Mouse (Mus musculus) spleen, adult 18-20 months (tissue): Measurements from ENCODE around the gene Abcb9.
"Not testable (repeated sequence)": the region's sequence is repeated elsewhere in the genome, so short reads cannot be mapped to it uniquely, and the experiment has no call there.

Experiments
- DNase-seq, 2 experiments: peaks; one replicate each; pipeline ENCODE4 v3.0.0; 2022; ENCODE audit warnings: mixed read lengths in 2 of 2

The Abcb9 gene

DNA sequence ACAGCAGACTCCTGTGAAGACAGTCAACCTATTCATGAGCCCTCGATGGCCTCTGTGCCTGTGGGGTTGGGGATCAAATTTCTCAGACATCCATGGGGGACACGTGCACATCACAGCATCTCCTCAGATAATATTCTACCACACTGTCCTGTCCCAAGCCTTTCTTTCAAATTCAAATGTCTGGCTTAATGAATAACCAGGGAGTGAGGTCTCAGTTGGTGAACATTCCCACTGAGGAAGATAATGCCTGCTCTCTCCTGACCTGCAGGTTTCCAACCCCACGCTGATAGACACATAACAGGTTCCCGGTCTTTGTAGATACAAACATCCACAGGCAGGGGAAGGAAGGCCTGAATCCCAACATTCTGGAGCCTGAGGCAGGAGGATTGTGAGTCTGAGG is 38.6 kb downstream of the Abcb9 start:
- DNase-seq: no peak

DNA sequence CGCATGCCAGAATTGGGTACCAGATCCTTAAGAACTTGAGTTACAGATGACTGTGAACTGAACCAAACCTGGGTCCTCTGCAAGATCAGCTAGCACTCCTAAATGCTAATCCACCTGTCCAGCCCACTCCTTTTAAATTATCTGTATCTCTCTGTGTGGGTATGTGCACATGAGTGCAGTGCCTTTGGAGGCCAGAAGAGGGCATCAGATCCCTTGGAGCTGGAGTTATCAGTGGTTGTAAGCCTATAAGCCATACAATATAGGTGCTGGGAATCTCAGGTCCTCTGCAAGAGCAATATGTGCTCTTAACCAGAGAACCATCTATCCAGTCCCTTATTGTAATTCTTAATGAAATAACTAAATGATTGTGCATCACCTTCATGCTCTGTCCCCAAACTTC is 39.4 kb downstream of the Abcb9 start:
- DNase-seq: no peak

DNA sequence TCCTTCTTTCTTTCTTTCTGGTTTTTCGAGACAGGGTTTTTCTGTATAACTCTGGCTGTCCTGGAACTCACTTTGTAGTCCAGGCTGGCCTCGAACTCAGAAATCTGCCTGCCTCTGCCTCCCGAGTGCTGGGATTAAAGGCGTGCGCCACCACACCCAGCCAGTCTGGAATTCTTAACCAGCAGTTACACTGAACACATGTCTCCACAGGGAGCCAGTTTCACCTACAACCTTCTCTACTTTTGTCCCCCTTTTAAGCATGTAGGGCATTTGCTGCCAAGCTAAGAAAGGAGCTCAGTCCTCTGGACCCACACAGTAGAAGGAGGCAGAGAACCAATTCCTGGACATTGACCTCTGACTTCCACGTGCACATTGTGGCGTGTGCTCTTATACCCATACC is 43.0 kb downstream of the Abcb9 start:
- DNase-seq: not testable (repeated sequence)

DNA sequence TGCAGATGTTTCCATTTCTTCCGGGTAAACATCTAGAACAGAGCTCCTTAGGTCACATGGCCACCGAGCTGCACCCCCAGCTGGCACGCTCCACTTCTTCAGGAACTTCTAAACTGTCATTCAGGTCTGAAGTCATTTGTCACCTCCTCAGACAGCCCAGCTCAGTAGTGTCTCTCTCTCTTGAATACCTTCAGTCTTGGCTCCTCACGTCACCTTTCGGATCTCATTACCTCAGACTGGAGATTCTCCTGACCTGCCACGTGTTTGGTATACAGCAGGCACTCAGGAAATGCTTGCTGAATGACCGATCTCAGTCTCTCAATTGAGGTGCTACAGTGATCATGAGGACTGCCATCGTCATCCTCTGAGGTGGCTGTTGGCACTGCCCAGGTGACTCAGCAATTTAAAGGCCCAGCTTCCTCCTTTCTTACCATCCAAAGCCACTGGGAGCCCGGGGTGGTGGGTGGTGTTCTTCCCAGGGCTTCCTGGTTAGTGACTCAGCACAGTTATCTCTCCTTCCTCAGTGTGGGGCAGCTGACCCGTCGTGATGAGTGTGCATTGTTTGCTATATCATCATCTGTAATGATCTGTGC is 43.6 kb downstream of the Abcb9 start:
- DNase-seq: no peak

DNA sequence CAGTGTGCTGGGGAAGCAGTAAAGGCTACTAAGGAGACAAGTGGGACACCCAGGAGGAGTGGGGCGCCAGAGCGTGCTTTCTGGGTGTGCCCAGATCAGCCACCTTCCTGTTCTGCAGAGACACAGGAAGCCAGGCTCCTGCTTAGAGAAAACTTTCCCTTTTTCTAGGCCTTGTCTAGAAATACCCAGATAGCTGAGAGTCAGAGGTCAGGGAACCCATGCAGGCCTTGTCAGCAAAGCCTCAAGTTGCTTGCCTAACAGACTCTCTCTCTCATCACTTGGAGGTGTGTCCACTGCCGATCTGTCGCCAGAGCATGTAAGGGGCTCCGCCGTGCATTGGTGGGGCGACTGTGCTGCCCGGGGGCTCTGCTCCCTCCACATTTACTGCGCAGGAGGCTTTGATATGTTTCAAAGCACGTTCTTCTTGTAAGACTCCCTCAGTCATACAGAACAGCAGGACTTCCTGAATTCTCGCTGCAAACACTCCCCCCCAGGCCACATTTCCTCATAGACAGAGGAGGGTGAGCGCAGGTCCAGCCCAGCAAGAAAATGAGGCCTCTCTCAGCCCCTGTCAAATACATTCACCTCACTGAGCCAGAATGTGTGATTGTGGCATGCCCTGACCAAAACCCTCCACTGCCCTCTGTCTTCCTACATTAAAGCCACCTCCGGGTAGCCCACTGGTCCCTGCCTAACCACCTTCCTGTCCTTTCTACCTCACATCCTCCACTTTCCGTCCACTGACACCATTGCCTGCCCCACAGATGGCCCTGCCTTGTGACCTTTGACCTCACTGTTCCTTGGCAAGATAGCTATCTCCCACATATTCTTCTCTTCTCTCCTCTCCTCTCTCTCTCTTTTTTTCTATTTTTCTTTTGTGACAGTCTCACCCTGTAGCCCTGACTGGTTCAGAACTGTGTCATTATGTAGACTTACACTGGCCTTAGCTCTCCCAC is 45.2 kb downstream of the Abcb9 start:
- DNase-seq: peak; percentile 48 to 58

DNA sequence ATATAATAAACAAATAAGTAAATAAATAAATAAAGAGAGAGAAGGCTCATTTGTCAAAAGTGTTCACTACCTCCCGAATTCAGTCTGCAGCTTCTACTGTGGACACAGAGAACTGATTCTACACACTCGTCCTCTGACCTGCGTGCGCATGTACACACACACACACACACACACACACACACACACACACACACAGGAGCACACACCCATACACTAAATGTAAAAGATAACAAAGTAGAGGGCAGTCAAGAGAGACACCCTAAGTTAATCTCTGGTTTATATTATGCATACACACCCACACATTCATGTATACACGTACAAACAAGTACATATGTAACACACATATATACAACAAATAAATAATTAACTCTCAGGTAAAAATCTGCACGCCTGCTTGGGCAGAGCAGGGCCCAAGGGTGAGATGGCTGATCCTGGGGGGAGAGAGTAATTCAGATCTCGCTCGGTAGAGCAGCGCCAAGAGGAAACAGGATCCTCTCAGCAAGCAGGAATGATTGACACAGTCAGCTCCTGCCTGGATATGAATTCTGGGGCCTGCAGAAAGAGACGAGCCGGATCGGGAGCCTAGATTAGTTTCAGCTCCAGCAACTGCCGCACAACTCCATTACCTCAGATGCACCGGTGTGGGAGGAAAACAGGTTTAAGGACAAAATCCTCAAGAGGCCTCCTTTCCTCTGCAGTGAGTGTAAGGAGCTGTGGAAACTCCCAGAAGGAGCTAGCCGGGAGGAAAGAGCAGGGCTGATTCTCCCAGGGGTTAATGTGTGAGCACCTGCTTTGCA is 46.2 kb downstream of the Abcb9 start:
- no peak for DNase-seq

DNA sequence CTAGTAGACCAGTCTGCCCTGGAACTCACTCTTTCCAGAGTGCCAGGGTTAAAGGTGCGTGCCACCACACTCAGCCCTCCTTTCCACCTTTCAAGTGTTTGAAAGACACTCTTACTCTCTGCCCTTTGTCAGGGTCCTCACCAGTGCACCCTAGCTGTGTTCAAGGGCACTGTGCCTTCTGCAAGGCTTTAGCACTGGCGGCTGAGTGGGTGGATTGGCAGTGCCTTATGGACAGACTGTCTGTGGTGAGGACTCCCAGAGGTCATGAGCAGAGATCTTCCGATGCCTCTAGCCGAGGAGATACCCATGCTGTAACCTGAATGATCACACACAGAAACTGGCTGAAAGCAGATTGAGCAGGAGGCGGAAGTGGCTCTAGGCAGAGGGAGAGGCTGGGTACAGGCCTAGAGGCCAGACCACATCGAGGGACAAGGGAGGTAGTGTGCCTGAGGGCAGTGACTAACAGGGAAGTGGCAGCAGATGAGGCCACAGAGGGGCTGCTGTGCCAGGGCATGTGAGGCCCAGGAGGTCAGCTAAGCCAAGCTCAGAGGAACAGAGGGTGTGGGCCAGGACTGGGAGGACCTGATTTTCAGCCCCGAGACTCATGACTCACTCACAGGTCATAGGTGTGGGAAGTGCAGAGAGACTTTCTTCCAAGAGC is 48.7 kb downstream of the Abcb9 start:
- no peak for DNase-seq

DNA sequence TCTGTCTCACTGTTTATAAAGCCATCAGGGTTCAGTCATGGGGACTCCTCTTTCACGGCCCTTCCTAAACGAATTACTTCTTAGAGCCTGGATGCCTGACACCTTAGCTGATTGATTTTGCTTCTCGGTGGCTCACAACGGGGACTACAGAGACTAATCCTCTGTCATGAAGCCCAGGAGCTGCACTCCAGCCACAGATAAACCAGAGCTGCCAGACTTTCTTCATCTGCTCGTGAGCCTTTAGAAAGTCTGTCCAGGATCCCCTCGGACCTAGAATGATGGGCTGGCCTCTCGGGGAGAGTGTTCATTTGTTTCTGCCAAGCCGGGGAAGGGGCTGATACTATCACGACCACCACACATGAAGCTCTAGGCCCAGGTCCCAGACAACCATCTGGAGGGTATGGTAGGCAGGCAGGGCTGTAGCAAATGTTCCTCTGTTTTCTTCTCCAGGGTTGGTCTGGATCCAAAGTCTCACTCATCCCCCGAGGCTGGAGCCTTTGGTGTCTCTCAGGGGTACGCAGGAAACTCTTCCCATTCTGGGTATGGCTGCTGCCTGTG is 50.1 kb downstream of the Abcb9 start:
- no peak for DNase-seq

DNA sequence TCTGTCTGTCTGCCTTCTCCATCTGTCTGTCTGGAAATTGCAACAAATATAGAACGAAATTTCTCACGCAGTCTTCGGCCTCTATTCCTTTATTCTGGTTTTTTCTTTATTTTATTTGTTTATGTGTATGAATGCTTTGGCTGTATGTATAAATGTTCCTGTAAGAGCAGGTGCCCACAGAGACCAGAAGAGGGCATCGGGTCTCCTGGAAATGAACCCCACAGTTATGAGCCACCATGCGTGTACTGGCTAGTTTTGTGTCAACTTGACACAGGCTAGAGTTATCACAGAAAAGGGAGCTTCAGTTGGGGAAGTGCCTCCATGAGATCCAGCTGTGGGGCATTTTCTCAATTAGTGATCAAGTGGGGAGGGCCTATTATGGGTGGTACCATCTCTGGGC is 51.6 kb downstream of the Abcb9 start:
- no peak for DNase-seq

DNA sequence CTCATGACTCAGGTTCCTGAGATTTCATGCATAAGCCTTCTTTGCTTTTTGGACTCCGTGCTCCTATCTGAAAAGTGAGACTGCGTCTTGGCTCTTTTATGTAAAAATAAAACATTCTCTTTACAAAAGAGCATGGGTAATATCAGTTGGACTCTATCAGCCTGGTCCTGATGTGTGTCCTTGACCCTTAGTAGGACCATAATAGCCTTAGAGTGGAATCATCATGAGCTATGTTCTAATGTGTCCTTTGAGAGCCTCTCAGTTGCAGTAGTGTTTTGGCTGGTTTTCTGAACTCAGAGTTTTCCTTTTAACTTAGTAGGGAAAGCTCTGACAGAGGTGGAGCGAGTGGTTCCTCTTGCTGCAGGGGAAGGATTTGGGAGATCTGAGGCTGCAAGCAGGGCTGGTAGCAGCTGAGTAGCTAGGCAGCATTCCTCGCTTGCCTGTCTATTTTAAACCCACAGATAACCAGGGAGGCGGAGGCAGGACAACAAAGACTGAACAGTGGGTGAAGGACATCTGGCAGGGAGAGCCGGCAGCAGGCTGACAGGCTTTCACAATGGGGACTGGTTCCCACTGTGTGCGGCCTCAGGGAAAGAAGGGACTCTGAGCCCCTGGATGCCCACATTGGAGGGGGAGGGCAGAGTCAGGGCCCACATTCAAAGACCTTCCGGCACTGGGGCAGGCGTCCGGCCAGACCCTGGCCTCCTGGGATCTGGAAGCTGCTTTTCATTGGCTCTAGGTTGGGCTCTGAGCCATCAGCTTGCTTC is 52.2 kb downstream of the Abcb9 start:
- no peak for DNase-seq

DNA sequence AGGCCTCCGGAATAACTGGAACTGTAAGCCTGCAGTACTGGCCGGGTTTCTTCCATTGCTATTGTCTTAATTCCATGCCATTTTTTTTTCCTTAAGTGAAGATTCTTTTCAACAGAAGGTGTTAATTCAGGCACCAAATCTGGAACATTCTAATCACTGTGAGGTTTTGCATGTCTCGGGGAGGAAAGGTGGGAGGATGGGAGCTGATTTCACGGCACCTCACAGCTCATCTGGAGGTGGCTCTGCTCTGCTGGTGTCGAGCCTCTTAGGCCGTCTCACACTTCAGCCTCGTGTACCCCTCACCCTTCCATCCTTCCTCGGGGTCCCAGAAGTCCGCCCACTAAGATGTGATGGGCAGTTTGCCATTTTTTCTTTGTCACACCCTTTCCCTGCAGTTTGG is 54.5 kb downstream of the Abcb9 start:
- DNase-seq: no peak

DNA sequence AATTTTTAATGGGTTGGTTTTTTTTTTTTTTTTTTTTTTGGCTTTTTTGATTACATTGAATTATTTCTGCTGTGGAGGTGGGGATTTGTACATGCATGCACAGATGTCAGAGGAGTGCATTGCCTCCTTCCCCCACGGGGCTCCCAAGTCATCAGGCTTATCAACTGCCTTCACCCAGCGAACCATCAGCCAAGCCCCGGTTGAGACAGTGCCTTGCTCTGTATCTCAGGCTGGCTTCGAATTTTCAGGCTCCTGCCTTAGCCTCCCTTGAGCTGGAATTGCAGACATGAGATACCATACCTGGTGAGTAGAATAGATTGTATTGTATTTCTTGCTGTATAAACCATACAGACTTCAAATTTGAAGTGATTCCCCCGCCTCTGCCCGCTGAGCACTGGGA is 56.0 kb downstream of the Abcb9 start:
- no peak for DNase-seq

DNA sequence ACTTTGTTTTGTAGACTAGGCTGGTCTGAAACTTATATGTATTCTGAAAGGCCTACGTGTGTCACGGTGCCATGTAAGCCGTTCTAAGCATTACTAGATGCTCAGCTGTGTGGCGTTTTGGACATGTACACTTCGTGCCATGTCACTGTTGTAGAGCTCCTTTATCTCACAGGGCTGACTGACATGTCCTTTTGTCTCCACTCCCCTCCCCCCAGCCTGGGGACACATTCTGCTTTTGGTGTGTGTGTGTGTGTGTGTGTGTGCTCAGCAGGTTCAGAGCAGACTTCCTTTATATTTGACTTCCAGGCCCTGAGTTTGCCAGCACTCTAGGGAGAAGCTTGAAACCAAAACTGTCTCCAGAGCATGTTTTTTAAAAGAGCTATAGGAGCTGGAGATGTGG is 58.8 kb downstream of the Abcb9 start:
- no peak for DNase-seq

DNA sequence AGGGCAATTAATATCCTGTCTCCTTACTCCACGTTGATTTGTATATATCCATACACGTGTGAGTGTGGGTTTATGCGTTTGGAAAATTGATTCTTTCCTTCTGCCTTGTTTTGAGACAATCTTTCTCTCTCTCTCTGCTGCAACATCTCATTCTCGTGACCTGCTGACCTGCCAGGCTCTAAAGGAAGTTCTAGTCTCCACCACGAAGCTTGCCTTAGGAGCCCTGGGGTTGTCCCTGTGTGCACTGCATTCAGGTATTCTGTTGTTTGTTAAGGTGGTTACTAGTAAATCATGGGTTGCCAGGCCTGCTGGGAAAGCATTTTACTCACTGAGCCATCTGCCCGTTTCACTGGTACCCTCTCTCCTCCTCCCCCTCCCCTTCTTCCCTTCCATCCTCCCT is 59.3 kb downstream of the Abcb9 start:
- no peak for DNase-seq

DNA sequence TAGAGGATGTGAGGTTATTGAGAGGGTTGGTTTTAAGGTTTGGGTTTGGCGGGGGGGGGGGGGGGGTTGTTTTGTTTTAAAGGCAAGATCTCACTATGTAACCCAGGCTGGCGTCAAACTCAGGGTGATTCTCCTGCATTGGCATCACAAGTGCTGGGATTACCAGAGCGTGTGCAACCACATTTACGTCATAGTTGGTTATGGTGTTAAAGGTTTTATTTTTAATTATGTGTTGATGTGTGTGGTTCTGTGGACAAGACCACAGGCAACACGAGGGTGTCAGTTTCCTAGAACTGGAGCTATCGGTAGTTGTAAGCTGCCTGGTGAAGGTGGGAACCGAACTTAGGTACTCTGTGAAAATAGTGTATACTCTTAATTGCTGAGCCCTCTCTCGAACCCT is 59.8 kb downstream of the Abcb9 start:
- no peak for DNase-seq

DNA sequence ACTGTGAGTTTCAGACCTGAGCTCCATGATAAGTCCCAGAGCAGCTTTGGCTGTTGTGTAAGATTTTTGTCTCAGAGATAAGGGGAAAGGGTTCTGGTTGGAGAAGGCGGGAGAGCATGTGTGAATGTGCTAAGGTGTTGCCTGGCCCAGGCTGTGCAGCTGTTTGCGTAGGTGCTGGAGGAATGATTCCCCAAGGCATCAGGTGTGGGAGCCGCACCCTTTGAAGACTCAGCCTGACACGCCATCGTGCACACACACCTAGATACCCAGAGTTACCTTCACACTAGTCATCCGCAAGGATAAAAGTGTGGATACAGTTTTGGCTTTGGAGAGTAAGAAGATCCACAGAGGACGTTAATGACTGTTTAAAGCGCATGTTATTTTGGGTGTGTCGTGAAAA is 60.2 kb downstream of the Abcb9 start:
- DNase-seq: no peak

DNA sequence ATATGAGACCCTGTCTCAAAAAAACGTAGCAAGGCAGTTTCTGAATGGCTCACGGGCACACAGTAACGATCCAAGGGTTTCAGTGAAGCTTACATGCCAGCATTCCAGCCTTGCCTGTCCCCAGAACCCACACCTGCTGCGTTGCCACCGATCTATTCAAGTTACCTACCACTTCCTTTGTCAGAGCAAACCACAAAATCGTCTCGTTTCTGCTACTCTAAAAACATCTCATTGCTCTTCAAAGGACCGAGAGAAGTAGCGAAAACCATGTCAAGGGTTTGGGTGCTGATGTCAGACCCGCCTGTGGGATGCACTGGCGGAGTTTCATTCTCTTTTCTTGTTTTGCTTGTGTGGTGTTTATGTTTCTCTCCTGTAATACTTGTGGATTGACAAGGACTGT is 61.1 kb downstream of the Abcb9 start:
- DNase-seq: no peak

DNA sequence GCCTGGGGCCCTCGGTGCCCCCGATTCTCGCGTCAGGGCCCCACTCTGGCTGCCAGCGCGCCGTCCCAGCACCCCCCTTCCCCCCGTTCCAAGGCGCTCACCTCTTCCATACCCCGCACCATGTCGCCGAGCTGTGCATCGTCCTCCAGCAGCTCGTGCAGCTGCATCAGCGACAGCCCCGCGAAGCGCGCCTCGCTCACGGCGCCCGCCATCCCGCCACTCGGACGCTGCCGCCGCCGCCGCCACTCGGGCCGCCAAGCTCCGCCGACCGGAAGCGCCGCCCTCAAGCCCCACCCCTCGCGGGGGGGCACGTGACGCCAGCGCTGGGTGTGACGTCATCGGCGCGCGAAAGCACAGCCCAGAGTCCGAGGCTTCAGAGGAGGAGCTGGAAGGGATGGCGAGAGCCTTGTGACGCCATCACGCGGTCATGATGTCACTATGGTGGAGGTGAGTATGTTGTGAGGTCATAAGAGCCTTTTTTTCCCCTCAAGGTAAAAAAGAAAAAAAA is 63.5 kb downstream of the Abcb9 start, which contains the start of gene Vps37b:
Gene Vps37b (minus strand): TSS at position 270 of the 508 bp plus-strand sequence.
- peak; percentile 81 to 93 for DNase-seq

DNA sequence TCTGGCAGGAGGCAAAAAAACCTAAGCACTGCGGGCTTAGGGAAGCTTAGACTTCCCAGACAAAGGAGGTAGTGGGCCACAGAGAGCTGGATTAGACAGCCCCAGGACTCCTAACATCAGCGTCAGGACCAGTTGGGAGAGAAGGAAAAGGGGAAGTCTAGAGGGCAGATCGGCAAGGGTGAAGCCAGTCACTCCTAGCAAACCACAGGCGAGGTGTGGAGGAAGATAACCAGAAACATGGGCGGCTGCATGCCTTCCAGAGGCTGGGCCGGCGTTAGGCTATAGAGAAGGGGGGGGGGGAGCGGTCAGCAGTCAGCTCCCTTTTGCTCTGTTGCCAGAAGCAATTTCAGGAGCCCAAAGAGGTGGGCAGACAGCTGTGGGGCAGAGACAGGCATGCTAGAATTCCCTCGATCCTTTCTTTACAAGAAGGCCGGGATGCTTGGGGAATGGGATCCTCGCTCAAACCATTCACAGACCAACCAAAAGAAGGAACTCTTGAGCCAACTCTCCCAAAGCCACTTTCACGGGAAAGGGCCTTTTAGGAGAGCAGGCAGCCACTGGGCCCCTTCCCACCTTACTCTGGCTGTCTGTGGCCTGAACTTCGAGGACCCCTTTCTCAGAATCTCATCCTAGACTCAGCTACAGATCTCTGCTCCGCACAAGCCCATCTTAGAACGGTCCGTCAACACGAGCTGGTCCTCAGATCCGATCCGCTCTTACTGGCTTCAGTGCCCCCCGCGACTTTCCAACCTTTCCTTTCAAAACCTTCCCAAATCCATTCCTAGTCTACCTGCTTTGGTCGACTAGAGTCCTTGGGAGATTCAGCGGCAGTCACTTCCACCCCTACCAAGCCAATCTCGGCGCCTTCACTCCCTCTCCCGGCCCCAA is 64.3 kb downstream of the Abcb9 start:
- DNase-seq: no peak

DNA sequence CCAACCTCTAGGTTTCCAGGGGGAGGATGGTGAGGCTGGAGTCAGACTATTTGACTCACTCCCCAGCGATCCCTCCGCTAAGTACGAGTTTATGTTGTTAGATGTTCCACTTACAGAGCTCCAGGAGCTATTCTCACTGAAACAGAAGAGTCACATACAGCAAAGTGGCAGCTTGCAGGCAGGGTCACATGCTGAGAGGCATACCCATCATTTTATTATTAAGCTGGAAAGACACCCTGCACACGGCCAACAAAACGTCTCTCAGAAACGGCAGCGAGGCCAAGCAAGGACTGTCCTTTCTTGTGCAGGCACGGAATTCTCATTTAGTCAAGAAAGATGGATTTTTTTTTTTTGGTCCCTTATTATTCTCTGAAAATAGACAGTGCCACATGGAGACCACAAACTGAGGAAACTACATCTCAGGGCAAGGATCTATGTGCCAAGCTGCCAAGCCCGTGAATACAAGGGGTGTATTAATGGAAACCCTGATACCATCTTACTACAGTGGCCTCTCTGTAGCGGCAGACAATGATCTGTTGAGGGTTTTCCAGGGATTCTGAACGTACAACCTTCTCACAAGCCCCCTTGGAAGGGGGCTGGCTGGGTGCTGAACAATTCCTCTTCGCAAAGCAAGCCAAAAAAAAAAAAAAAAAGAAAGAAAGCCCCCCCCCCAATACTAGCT is 65.1 kb downstream of the Abcb9 start:
- no peak for DNase-seq
